Mouse (Mus musculus) myocyte (in vitro differentiated cells): ENCODE measurements at regions not wholly inside any gene's neighbourhood (a gene's known extent, or its start where the extent isn't known, plus 50 kb on each side); places are given as distances from the start of the nearest gene placed in this dataset.
"Not testable (repeated sequence)": the region's sequence is repeated elsewhere in the genome, so short reads cannot be mapped to it uniquely, and the experiment has no call there.

ENCODE experiments used
- H3K27me3 ChIP-seq: one replicate; pipeline ENCODE4 v1.6.1; 2011; ENCODE audit not compliant: control insufficient read depth, insufficient read depth, insufficient read length
- H3K36me3 ChIP-seq: one replicate; pipeline ENCODE4 v1.6.1; 2011; ENCODE audit not compliant: control insufficient read depth, insufficient read depth
- H3K4me2 ChIP-seq: one replicate; pipeline ENCODE4 v1.6.1; 2011; ENCODE audit warnings: low read depth, control low read depth
- H3K4me3 ChIP-seq: one replicate; pipeline ENCODE4 v1.5.1; 2011; ENCODE audit warnings: mild to moderate bottlenecking, control low read depth, moderate library complexity
- H3K79me2 ChIP-seq: one replicate; pipeline ENCODE4 v1.6.1; 2011; ENCODE audit not compliant: control insufficient read depth, insufficient read depth
- H3ac ChIP-seq: one replicate; pipeline ENCODE4 v1.6.1; 2011; ENCODE audit not compliant: control insufficient read depth, insufficient read length
- CEBPB ChIP-seq: IDR thresholded peaks from 2 replicates; pipeline ENCODE4 v1.6.1; 2011; ENCODE audit warnings: mild to moderate bottlenecking, moderate library complexity; ENCODE audit not compliant: poor library complexity, insufficient read depth, severe bottlenecking
- E2F4 ChIP-seq: IDR thresholded peaks from one replicate; pipeline ENCODE4 v1.6.1; 2011; ENCODE audit warnings: mild to moderate bottlenecking, control low read depth, moderate library complexity; ENCODE audit not compliant: insufficient read depth
- MAX ChIP-seq: IDR thresholded peaks from one replicate; pipeline ENCODE4 v1.6.1; 2011; ENCODE audit warnings: low read depth, mild to moderate bottlenecking, control low read depth
- MYOD1 ChIP-seq, 3 experiments: IDR thresholded peaks; one replicate each; pipeline ENCODE4 v1.6.1; 2011; ENCODE audit warnings: control low read depth in 2 of 3, low read depth in 2 of 3, mild to moderate bottlenecking in 2 of 3, moderate library complexity in 1 of 3; ENCODE audit not compliant: insufficient read length in 2 of 3, control insufficient read depth in 1 of 3
- MYOG ChIP-seq, 3 experiments: IDR thresholded peaks; one replicate each; pipeline ENCODE4 v1.6.1; 2011; ENCODE audit warnings: control low read depth in 2 of 3, low read depth in 2 of 3, mild to moderate bottlenecking in 2 of 3; ENCODE audit not compliant: insufficient read length in 2 of 3, control insufficient read depth in 1 of 3, insufficient read depth in 1 of 3
- POLR2A ChIP-seq: IDR thresholded peaks from one replicate; pipeline ENCODE4 v1.6.1; 2011; ENCODE audit warnings: low read depth, mild to moderate bottlenecking, control low read depth, moderate library complexity; ENCODE audit not compliant: insufficient read length
- POLR2AphosphoS2 ChIP-seq: IDR thresholded peaks from one replicate; pipeline ENCODE4 v1.6.1; 2011; ENCODE audit warnings: low read depth, control low read depth; ENCODE audit not compliant: insufficient read length
- REST ChIP-seq: IDR thresholded peaks from one replicate; pipeline ENCODE4 v1.6.1; 2011; ENCODE audit warnings: mild to moderate bottlenecking, control low read depth, moderate library complexity; ENCODE audit not compliant: insufficient read depth, insufficient read length
- SRF ChIP-seq: IDR thresholded peaks from one replicate; pipeline ENCODE4 v1.6.1; 2011; ENCODE audit warnings: low read depth; ENCODE audit not compliant: control insufficient read depth, insufficient read length
- TCF12 ChIP-seq: IDR thresholded peaks from one replicate; pipeline ENCODE4 v1.6.1; 2011; ENCODE audit warnings: mild to moderate bottlenecking, control low read depth; ENCODE audit not compliant: poor library complexity, insufficient read depth, severe bottlenecking
- TCF3 ChIP-seq: IDR thresholded peaks from one replicate; pipeline ENCODE4 v1.6.1; 2011; ENCODE audit warnings: low read depth, control low read depth; ENCODE audit not compliant: insufficient read length
- USF1 ChIP-seq: IDR thresholded peaks from one replicate; pipeline ENCODE4 v1.6.1; 2011; ENCODE audit warnings: low read depth, mild to moderate bottlenecking, control low read depth, moderate library complexity

- no peaks in the 10 kb centered on the region for H3K27me3 ChIP-seq
- H3ac ChIP-seq, result no peak overlapping the region
- no peaks in the 10 kb centered on the region for H3K36me3 ChIP-seq
- no peaks in the 10 kb centered on the region for H3K79me2 ChIP-seq
- no peak for TF ChIP-seq USF1
- TF ChIP-seq TCF3, result no peak
- TF ChIP-seq REST, result no peak
- no peak for TF ChIP-seq CEBPB
- TF ChIP-seq SRF, result no peak
- no peak for TF ChIP-seq POLR2AphosphoS2
- no peak for TF ChIP-seq TCF12
- no peak for TF ChIP-seq POLR2A
- TF ChIP-seq MYOD1 (IDR thresholded peaks at IDR 0.05; ENCODE audit: control insufficient read depth in 1 of 3, insufficient read length in 2 of 3, low read depth in 2 of 3), result no peak
- no peak for TF ChIP-seq E2F4
- no peak for TF ChIP-seq MYOG (IDR thresholded peaks at IDR 0.05; ENCODE audit: control insufficient read depth in 1 of 3, insufficient read depth in 1 of 3, insufficient read length in 2 of 3, low read depth in 2 of 3)
- TF ChIP-seq MAX, result no peak
- H3K4me2 ChIP-seq, result no peak overlapping the region
- H3K4me3 ChIP-seq, result no peak overlapping the region
Measured at GRCm38 (mm10) chr13:78883062-78883461, 683.5 kb upstream of the Nr2f1 start.

- no peak for TF ChIP-seq E2F4
- TF ChIP-seq CEBPB, result no peak
- no peak for TF ChIP-seq POLR2A
- TF ChIP-seq MAX, result no peak
- no peak for TF ChIP-seq MYOG (IDR thresholded peaks at IDR 0.05; ENCODE audit: control insufficient read depth in 1 of 3, insufficient read depth in 1 of 3, insufficient read length in 2 of 3, low read depth in 2 of 3)
- TF ChIP-seq TCF12, result no peak
- TF ChIP-seq SRF, result no peak
- TF ChIP-seq POLR2AphosphoS2, result no peak
- TF ChIP-seq TCF3, result no peak
- TF ChIP-seq MYOD1 (IDR thresholded peaks at IDR 0.05; ENCODE audit: control insufficient read depth in 1 of 3, insufficient read length in 2 of 3, low read depth in 2 of 3), result no peak
- no peak for TF ChIP-seq USF1
- no peak for TF ChIP-seq REST
- Histone ChIP-seq H3K4me3 (no peak overlapping the region), H3K79me2 (no peaks in the 10 kb centered on the region), H3ac (no peak overlapping the region), H3K27me3 (no peaks in the 10 kb centered on the region), H3K36me3 (no peaks in the 10 kb centered on the region), H3K4me2 (no peak overlapping the region)
Measured at GRCm38 (mm10) chr13:78872582-78872981, 673.0 kb upstream of the Nr2f1 start.

- no peak overlapping the region for H3K4me2 ChIP-seq
- no peaks in the 10 kb centered on the region for H3K27me3 ChIP-seq
Measured at GRCm38 (mm10) chr13:78871976-78872375, 672.4 kb upstream of the Nr2f1 start.

GRCm38 (mm10) chr13:78871254-78871653 lies 671.7 kb upstream of the Nr2f1 start:
- no peak overlapping the region for H3ac ChIP-seq
- H3K79me2 ChIP-seq, result no peaks in the 10 kb centered on the region
- TF ChIP-seq USF1, result no peak
- TF ChIP-seq REST, result no peak
- no peak for TF ChIP-seq SRF
- no peak for TF ChIP-seq MYOD1 (IDR thresholded peaks at IDR 0.05; ENCODE audit: control insufficient read depth in 1 of 3, insufficient read length in 2 of 3, low read depth in 2 of 3)
- no peak for TF ChIP-seq TCF12
- no peak for TF ChIP-seq POLR2AphosphoS2
- no peak for TF ChIP-seq E2F4
- no peak for TF ChIP-seq MAX
- no peak for TF ChIP-seq TCF3
- no peak for TF ChIP-seq MYOG (IDR thresholded peaks at IDR 0.05; ENCODE audit: control insufficient read depth in 1 of 3, insufficient read depth in 1 of 3, insufficient read length in 2 of 3, low read depth in 2 of 3)
- no peak for TF ChIP-seq POLR2A
- no peak overlapping the region for H3K4me2 ChIP-seq
- no peaks in the 10 kb centered on the region for H3K36me3 ChIP-seq
- no peak overlapping the region for H3K4me3 ChIP-seq
- no peaks in the 10 kb centered on the region for H3K27me3 ChIP-seq

More at GRCm38 (mm10) chr13:78871976-78872375, 672.4 kb upstream of the Nr2f1 start:
- Histone ChIP-seq H3ac (no peak overlapping the region), H3K79me2 (no peaks in the 10 kb centered on the region), H3K36me3 (no peaks in the 10 kb centered on the region), H3K4me3 (no peak overlapping the region)
- TF ChIP-seq TCF3 (no peak), SRF (no peak), USF1 (no peak), MYOG (IDR thresholded peaks at IDR 0.05; ENCODE audit: control insufficient read depth in 1 of 3, insufficient read depth in 1 of 3, insufficient read length in 2 of 3, low read depth in 2 of 3) (no peak), CEBPB (no peak), MYOD1 (IDR thresholded peaks at IDR 0.05; ENCODE audit: control insufficient read depth in 1 of 3, insufficient read length in 2 of 3, low read depth in 2 of 3) (no peak), REST (no peak)

GRCm38 (mm10) chr13:78824357-78824756 lies 624.8 kb upstream of the Nr2f1 start:
- H3K4me3 ChIP-seq, H3K27me3 ChIP-seq, H3ac ChIP-seq, H3K79me2 ChIP-seq, H3K36me3 ChIP-seq, H3K4me2 ChIP-seq: not testable (repeated sequence)
